Mouse (Mus musculus) liver, embryonic 14.5 days (tissue): ENCODE measurements around the gene Mrpl11.

Source experiments
- CTCF ChIP-seq: IDR thresholded peaks from 2 replicates; pipeline ENCODE4 v1.5.1; 2016; ENCODE audit warnings: antibody characterized with exemption, low read depth, control low read depth
- EP300 ChIP-seq: IDR thresholded peaks from 2 replicates; pipeline ENCODE4 v1.6.1; 2016; ENCODE audit warnings: antibody characterized with exemption, low read depth

- TF ChIP-seq EP300 (no peak), CTCF (no peak)
Measured at GRCm38 (mm10) chr19:5016221-5016742, 54.3 kb downstream of the Mrpl11 start.
